Mouse (Mus musculus) kidney, adult 2 months (tissue): Measurements from ENCODE around the gene Pisd.

ENCODE experiments used
- CTCF ChIP-seq: fragments of 200-500 bp; conservative IDR thresholded peaks from 2 replicates; pipeline ENCODE4 v1.5.1; 2011; ENCODE audit warnings: low read depth, mild to moderate bottlenecking, control low read depth, low read length, moderate library complexity, mixed read lengths; ENCODE audit not compliant: insufficient read depth, insufficient read length
- POLR2A ChIP-seq: fragments of 200-500 bp; IDR thresholded peaks from one replicate; pipeline ENCODE4 v1.6.1; 2011; ENCODE audit warnings: low read depth, low read length, control low read depth

- TF ChIP-seq POLR2A, result no peak
- TF ChIP-seq CTCF, result no peak
Observed at GRCm38 (mm10) chr5:32778168-32778567, 7.3 kb downstream of the Pisd start.
